Mouse (Mus musculus): ENCODE measurements around the gene 8030411F24Rik. TPM values are rescaled to one million over a fixed set of nuclear protein-coding genes. Genes with fewer than 3 reads are reported as not detected.
"Not testable (repeated sequence)": the region's sequence is repeated elsewhere in the genome, so short reads cannot be mapped to it uniquely, and the experiment has no call there.

8030411F24Rik gene
- not detected for polyA plus RNA-seq (2017; shearing (Covaris generic))

DNA sequence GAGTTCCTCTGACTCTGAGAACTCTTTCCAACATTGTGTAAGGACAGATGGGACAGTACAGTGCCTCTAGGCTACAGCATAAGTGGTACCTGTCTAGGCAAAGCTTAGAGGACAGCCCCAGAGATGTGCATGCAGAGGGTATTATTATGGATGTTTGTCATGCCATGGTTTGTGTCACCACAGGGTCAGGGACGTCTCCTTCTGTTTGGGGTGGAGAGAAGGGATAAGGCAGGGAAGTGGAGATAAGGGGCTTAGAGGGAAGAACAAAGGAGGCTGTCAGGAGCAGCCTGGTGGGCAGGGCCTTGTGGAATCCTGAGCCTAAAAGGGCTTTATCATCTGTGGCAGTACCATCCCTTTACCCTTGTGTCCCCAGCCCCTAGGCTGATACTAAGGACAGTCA is at the start of gene 8030411F24Rik:
TSS of gene 8030411F24Rik (plus strand) at position 301 of the 400 bp plus-strand sequence.
- ATAC-seq, result no peak

DNA sequence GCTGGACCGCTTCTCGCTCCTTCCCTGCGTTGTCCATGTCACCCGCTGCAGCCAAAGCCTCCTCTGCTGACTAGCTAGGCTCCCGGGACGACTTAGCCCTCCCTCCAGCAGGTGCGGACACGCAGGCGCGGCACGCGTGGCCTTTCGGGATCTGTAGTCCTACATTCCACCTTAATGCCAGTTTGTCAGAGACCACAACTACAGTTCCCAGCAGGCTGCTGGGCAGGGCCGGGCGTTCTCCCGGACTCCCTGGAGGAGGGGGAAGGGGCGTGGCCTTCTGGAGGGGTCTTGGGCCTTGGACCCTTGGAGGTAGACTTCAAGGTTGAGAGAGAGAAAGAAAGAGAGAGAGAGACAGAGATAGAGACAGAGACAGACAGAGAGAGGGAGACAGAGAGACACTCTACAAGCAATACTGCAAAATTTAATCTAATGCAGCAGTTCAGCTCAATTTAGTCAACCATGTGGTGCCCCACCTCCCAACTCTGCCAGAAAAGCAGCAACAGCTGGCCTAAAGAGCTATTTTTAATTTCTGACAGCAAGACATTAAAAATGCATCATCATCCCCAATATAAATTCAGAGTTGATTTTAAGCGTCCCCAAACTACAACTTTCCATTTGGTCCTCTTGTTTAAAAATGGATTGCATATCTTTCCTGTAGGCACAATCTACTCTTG is 49.3 kb upstream of the 8030411F24Rik start, which contains the start of gene Napb:
TSS of gene Napb (minus strand) at position 141 of the 674 bp plus-strand sequence.
- ATAC-seq, result peak; percentile 90

DNA sequence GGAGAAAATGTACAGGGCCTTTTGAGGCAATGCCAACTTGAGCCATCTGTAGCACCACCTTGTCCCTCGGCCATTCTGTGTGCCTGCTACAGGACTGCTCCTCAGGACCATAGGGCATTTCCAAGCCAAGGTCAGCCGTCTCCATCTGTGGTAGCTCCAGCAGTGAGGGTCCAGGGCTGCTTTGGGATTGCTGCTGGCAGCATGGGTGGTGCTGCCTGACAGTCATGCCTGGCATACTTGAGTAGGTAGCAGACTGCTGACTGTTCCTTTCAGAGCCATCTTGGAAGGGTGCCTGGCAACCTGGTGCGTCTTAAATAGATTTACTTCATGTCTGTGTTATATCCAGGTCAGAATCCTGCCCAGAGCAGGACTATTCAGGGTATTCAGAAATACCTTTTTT is 38.8 kb upstream of the 8030411F24Rik start:
- no peak for ATAC-seq

DNA sequence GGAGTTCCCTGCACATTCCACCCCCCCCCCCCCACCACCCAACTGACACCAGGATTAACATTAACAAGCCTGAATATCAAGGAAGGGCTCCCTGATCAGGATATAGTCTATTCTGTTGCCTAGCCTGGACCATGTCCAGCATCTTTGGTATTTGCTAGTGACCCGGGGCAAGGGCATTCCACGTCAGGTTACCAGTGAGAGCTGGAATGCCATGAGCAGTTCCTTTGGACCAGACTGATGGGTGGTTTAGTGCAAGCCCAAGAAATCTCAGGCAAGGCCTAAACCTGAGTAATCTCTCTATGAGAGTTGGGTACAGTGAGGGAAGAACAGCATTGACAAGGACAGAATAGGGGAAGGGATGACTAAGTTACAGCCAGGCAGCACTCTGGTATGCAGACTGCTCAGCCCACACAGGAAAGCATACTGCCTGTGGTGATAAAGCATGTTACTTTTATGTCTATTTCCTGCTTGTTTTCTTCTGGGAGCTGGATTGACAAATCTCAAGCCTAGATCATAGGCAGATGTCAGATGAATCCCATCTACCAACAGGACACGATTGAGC is 37.9 kb upstream of the 8030411F24Rik start:
- ATAC-seq, result no peak

DNA sequence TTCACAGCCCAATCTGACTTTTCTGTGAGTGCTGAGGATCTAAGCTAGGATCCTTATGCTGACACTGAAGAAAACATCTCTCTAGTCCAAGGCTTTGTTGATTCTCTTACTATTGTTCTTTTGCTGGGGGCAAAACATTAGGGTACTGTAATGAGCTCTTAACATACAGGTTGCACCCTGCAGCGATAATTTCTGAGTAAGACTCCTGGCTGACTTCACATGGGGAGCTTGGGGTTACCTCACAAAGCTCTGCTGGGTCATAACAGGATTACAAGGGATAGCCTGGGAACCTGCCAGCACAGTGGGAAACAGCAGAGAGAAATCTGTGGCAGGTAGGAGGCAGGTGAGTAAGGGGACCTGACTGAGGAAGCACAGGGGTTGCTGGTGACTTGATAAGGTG is 31.8 kb upstream of the 8030411F24Rik start, which contains the start of gene Cstl1:
TSS of gene Cstl1 (plus strand) at position 301 of the 400 bp plus-strand sequence.
- ATAC-seq, result no peak

DNA sequence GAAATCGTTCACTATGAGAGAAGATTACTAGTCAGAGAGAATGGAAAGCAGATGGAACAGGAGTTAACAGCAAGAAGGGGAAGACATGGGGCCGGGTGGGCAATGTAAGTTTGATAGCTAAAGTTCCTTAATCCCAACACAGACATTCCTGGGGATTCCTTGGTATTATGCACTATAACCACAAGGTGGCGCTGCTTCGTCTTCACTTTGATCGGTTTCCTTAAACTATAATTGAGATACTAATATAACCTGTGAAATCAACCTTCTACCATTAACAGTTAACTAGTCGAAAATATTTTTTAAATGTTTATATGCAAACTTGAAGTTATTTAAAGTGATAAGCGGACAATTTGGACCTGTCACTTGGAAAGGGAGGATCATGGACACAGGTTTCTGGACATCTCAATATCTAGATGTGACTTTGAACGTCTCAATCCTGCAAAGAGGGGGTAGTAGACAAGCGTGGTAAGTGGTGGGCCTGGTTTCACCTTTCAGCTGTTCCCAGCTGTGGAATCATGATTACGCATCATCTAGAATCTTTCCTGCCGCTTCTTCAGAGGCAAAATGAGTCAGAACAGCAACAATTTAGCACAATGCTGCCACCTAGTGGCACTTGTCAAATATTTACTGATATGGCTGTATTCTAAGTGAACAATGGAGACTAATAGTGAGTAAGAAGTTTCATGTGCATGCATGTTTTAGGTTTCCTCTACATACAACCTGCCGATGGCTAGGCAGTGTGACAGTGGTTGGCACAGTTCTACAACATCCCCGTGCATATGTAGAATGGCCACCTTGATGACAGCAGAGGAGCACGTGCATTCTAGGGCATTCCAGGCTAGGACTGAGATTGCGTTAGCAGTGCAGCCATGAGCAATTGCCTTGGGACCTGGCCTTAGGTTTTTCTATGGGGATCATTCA is 29.7 kb upstream of the 8030411F24Rik start:
- ATAC-seq, result peak; percentile 93

DNA sequence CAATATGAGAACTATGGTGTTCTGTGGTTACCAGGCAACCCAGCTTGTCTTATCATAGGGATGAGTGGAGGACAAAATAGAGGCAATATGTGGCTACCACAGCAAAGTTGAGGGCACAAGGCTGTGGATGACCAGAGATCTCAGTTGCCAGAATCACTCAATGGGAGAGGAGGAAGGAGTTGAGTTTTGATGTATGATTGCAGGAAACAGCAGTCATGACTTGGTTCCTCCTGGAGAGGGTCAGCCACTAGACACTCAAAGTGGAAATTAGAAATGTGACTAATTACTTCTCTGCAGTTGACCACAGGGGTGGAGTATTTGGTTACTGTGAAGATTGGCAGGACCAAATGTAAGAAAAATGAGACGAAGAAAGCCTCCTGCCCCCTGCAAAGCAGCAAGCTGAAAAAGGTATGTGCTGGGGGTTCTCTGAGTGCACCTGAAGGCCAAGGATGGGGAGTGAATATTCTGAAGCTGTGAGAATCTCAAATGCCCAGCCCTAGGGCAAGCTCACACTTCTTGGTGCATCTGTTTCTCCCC is 27.4 kb upstream of the 8030411F24Rik start:
- no peak for ATAC-seq

DNA sequence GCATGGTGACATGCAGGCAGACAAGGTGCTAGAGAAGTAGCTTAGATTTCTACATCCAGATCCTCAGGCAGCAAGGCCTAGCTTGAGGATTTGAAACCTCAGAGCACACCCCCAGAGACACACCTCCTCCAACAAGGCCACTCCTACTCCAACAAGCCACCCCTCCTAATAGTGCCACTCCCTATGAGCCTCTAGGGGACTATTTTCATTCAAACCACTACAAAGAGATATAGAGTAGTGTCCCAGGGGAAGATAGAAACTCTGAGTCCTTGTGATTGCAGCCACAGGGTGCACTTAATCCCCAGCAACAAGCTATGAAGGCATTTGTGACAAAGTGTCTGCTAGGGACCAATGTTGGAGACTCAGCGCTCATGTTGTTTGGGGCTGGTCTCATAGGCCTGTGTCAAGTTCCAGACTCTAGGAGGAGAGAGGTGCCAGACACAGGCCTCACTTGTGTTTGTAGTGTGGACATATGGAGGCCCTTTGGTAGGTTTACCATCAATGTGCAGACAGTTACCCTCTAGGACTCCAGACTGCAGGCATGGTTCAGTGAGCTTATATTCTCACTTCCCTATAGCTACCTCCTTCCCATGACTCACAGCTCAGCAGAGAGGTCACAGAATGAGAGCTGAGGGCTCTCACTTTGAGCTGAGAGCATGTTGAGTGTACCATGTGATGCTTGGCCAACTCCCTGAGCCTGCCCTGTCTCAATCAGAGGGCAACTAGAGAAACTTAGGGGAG is 18.0 kb upstream of the 8030411F24Rik start:
- no peak for ATAC-seq

DNA sequence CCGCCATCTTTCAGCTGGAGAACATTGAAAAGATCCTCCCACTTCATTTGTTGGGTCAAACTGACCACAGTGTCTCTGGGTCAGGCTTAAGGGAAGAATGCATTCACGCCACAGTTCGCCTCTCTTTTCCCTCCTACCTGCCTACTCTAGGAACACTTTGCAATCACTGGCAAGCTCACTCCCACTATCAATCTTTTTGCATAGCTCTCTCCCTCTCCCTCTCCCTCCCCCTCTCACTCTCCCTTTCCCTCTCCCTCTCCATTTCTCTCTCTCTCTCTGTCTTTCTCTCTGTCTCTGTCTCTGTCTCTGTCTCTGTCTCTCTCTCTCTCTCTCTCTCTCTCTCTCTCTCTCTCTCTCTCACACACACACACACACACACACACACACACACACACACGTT is 10.4 kb upstream of the 8030411F24Rik start, which contains the start of gene Cst11:
TSS of gene Cst11 (minus strand) at position 101 of the 400 bp plus-strand sequence.
- ATAC-seq, result not testable (repeated sequence)

DNA sequence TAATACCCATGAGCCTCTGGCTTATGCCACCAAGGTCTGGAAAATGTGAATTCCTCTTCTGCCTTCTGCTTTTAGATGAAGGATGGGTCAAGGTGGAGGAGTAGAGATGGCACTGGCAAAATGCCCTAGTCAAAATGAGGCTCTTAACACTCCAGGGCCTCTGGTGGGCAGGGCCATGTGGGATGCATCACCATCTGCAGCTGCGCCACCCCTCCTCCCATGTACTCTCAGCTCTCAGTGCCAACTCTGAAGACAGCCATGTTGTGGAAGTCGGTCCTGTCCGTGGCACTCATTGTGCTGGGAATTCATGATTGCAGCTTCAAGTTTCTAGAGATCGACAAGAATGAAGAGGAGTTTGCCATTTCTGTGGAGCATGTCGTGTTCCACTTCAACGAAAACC is 7.3 kb downstream of the 8030411F24Rik start, which contains the start of gene Cst12:
TSS of gene Cst12 (plus strand) at position 220 of the 400 bp plus-strand sequence.
- no peak for ATAC-seq

DNA sequence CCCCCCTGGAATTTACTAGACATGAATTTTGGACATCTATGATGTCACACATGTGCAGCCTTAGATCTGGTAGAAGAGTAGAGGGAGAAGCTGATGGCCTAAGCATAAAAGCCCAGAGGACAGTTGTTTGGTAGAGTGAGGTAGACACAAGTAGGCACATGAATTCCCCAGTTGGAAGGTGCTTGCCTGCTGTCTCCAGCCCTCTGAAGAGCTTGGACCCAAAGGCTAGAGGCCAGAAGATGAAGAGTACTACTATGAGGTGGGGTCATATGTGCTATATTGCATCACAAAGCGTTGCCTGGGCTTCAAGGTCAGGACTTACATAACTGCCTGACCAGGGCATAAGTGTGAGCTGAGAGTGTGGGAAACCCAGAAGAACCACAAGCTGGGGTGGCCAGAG is 16.7 kb downstream of the 8030411F24Rik start, which contains the start of gene Cst8:
TSS of gene Cst8 (plus strand) at position 301 of the 400 bp plus-strand sequence.
- no peak for ATAC-seq

DNA sequence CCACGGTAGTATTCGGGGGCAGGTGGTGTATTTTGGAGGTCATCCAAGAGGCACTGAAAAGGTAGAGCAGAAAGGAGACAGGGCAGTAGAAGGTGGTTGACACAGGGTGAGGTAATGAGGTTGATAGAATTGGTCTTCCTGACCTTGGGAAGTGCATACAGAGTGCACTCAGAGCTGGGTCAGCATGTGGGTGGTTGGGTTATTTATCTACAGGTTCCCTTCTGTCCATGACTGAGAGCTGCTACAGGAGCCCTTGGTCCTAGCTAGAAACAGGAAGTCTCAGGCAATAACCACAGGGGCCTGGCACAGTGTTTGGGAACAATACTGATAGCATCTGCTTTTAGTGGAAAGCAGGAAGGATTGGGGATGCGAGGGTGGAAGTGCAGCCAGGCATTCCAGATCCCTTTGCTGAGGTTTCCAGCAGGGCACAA is 19.7 kb downstream of the 8030411F24Rik start:
- no peak for ATAC-seq

DNA sequence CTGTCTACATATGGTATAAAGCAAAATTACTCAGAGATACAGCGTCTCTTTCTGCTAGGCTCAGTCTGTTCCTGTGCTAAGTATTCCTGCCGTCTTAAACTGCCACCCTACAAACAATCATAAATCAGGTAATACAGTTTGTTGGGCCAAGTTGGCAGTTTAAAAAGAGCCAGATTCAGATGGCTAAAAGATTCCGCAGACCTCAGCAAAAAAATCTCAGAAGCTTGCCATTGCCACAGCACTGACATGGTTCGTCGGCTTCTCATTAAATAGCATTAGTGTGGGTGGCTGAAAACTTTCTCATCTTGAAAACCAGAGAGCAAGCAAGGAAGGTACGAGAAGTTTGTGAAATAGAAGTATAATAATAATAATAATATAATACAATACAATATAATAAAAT is 24.9 kb downstream of the 8030411F24Rik start:
- no peak for ATAC-seq

DNA sequence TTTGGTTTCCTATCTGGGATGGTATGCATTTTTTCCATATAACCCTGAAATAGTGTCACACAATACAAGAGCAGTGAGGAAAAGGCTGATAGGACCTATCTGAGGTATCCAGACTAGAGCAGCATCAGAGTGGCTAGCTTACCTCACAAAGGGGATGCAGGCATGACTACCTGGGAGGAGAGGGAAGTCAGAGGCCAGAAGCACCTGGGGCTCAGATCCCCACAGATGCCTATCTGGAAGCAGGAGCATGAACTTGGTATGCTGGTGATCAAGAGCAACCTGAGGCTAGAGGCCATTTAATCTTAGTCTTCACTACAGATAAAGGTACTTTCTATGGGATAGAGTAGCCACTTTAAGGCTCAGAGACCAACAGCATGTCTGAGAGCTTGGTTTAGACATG is 38.1 kb downstream of the 8030411F24Rik start, which contains the start of gene Cst13:
TSS of gene Cst13 (plus strand) at position 173 of the 400 bp plus-strand sequence.
- ATAC-seq, result no peak

DNA sequence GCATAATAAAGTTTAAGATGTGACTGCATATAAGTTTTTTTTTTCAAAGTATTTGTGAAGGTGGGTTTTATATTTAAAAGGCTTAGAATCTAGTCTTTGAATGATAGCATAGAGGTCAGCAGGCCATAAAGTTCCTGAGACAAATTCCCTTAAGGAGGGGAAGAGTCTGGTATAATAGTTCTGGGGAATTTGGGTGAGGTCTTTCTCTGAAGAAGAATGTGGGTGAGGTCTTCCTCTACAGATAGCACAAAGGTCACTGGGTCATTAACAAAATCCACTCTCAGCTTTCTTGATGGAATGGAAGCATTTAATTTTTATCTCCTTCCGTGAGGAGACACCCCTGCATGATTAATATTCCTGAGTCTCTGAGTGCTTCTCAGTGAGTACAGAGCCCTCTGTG is 44.2 kb downstream of the 8030411F24Rik start:
- no peak for ATAC-seq

DNA sequence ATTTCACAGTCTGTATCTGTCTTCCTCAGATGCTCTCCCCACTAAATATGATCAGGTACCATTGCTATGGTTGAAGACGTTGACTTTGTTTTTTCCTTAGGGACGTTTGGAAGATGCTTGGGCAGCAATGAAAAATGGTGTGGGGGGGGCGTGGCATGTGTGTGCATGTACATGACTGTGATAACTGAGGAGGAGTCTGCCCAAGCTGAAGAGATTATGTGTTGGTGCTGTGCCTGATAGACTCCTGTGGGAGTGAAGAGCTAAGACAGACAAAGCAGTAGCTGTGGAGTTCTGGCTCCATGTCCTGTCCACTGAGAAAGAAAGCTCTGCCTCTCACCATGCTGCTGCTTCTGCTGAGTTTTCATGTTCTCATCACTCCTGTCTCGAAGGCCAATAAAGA is 53.1 kb downstream of the 8030411F24Rik start, which contains the start of gene Cst9:
TSS of gene Cst9 (plus strand) at position 236 of the 400 bp plus-strand sequence.
- ATAC-seq, result no peak

Other genes starting within 250 kb of the 8030411F24Rik start
- gene Nxt1, start 109.4 kb upstream of the 8030411F24Rik start, polyA plus RNA-seq (2017; shearing (Covaris generic)), result 10 to 100 TPM; 55.2 to 64.6 TPM
- 10 to 100 TPM; 11.1 to 12.3 TPM for gene Gzf1, start 101.0 kb upstream of the 8030411F24Rik start, polyA plus RNA-seq (2017; shearing (Covaris generic))
- 1 to 10 TPM in 1 of 2 experiments, under 1 TPM in 1; 0.45 to 1.6 TPM for gene Napb, start 49.5 kb upstream of the 8030411F24Rik start, polyA plus RNA-seq (2017; shearing (Covaris generic))
- not detected for gene Cstl1, start 31.7 kb upstream of the 8030411F24Rik start, polyA plus RNA-seq (2017; shearing (Covaris generic))
- gene Cst11, start 10.5 kb upstream of the 8030411F24Rik start, polyA plus RNA-seq (2017; shearing (Covaris generic)), result not detected
- gene Cst12, start 7.4 kb downstream of the 8030411F24Rik start, polyA plus RNA-seq (2017; shearing (Covaris generic)), result not detected
- gene Cst8, start 16.8 kb downstream of the 8030411F24Rik start, polyA plus RNA-seq (2017; shearing (Covaris generic)), result not detected
- gene Cst13, start 38.1 kb downstream of the 8030411F24Rik start, polyA plus RNA-seq (2017; shearing (Covaris generic)), result not detected
- not detected for gene Cst9, start 53.1 kb downstream of the 8030411F24Rik start, polyA plus RNA-seq (2017; shearing (Covaris generic))
- gene 9230104L09Rik, start 83.0 kb downstream of the 8030411F24Rik start, polyA plus RNA-seq (2017; shearing (Covaris generic)), result not detected
- gene Cst3, start 93.7 kb downstream of the 8030411F24Rik start, polyA plus RNA-seq (2017; shearing (Covaris generic)), result 100 to 1,000 TPM; 167 to 192 TPM
- gene Gm1330, start 221.2 kb downstream of the 8030411F24Rik start, polyA plus RNA-seq (2017; shearing (Covaris generic)), result not detected
- not detected for gene Gm10750, start 235.2 kb downstream of the 8030411F24Rik start, polyA plus RNA-seq (2017; shearing (Covaris generic))